Mouse (Mus musculus) CH12F3 (cell line): ENCODE measurements around the gene Huwe1.

Experiments used
- in situ Hi-C: fragments of 300-500 bp; cut with MboI; formaldehyde crosslinking; loops from 2 replicates; pipeline ENCODE4 v1.14.3; 2020; ENCODE audit warnings: low sequenced_read_pairs

The Huwe1 gene

DNA sequence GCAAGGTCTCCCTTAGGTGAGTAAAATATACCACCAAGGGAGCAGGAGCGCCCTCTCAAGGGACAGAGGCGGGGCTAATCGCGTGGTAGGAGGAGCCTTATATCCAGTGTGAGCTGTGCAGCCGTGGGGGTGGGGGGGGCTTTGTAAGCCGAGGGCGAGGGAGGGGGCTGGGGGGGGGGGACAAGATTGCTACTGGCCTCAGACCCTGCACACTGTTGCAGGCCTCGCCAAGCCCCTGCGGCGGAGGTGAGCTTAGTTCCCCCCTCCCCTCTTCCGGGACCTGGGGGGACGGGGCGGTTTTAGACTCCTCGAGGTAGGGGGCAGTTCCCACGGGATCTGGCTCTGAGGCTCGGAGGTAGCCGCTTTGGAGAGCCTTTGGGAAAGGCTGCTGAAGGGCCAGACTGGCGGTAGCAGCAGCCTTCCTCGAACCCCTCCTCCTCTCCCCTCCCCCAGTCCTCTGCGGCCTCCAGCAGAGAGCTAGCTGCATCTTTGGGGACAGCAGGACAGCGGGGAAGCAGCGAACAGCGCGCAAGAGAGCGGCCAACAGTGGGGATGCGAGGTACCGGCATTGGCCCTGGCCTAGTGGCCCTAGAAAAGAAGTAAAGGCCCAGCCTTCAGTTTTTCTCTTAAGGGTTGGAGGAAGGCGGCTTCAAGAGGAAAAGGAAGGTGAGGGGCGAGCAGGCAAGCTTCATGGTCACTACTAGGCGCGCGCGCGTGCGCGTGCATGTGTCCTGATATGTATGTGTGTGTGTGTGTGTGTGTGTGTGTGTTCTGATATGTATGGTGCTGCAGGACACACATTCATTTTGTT, at the start of gene Huwe1:
Huwe1 (plus strand) TSS at position 107 of the 811 bp plus-strand sequence.
- in situ Hi-C loops: no loop called here

DNA sequence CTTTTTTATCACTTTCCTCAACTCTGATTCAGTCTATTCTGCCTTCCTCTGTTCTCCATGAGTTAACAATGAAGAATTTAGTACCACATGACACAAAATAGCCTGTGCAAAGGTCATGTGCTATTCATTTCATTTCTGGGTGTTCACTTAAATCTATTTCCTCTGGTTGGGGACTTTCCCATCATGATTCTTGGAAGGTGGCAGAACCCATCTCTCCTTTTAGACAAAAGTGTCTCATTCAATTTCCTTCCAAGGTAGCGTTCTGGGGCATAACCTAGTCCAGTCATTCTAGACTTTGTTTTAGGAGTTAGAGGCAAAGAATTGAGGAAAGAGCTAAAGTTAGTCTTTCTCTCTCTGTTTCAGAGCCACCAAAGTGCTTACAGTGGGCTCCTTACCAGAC, 20.3 kb upstream of the Huwe1 start:
- in situ Hi-C loops: no loop called here

DNA sequence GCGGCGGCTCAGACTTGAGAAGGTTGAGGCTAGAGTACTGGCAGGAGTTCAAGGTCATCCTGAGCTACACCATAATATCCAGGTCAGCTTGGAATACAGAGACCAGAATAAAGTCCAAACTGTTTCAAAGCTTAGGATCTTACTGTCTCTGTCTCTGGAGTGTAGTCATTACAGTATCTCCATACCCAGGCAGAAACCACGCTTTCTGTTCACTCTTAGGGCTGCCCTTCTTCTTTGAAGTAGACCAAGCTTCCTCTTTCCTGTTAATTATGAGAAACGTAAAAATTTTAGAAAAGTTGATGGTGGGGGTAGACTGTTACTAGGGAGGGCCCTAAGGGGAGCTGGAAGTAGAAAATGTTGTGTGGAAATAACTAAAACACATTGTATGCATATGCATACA, 17.7 kb upstream of the Huwe1 start:
- in situ Hi-C loops: no loop called here

DNA sequence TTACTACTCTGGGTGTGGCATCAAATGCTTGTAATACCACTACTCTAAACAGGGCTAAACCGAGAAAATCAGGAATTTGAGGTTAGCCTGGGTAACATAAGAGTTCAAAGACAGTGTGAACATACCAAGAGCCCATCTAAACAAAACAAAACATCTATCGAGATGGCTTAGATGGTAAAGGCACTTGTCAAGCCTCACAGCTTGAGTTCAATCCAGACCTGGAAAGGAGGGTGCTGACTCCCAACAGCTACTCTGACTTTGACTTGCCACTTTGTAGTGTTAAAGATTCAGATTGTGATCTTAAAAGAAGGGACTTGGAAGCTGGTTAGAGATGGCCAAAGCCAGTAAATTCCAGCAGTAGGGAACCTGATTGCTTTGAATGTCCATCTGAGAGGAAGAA, 7.8 kb upstream of the Huwe1 start:
- in situ Hi-C loops: no loop called here

DNA sequence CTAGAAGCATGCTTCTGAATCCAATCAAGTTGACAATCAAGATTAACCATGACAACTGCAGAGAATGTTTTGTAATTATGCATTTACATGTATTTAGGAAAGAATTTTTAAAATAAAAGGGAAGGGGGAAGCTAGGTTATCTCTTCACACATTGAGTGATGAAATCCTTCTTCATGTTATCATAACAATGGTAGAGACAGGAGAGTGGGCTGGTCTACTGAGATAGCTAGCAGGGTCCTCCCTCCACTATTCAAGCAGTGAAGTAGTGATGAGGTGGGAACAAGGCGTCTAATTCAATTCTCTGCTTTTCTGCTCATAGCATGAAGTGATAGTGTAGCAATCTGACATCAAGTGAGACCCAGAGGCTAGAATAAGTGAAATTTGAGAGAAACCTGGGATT, 2.6 kb upstream of the Huwe1 start:
- in situ Hi-C loops: no loop called here

DNA sequence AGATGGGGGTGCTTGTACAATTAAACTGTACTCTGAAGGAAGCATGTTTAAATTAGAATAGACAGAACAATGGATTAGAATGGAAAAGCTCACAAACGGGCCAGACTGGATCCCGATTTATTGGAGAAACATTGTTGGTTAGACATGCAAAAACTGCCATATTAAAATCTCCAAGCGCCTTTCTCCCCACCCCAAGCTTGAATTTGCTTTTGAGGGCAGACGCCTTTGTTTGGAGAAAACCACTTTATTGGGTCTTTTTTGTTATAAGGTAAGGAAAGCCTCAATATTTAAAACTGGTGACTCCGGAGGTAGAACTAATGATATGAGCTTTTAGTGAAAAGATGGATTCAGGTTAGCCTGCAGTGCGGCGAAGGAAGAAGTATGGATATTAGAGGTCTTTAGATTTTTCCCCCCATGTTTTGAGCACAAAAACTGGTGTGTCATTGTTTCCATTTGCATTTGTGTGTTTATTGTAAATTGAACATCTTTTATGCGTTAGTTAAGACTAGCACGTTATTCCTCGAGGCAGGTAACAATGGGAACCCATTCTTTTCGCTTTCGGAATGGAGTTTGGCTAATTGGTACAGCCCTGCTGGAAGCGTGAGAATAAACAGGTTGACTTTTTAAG, 1.8 kb downstream of the Huwe1 start:
- in situ Hi-C loops: no loop called here

DNA sequence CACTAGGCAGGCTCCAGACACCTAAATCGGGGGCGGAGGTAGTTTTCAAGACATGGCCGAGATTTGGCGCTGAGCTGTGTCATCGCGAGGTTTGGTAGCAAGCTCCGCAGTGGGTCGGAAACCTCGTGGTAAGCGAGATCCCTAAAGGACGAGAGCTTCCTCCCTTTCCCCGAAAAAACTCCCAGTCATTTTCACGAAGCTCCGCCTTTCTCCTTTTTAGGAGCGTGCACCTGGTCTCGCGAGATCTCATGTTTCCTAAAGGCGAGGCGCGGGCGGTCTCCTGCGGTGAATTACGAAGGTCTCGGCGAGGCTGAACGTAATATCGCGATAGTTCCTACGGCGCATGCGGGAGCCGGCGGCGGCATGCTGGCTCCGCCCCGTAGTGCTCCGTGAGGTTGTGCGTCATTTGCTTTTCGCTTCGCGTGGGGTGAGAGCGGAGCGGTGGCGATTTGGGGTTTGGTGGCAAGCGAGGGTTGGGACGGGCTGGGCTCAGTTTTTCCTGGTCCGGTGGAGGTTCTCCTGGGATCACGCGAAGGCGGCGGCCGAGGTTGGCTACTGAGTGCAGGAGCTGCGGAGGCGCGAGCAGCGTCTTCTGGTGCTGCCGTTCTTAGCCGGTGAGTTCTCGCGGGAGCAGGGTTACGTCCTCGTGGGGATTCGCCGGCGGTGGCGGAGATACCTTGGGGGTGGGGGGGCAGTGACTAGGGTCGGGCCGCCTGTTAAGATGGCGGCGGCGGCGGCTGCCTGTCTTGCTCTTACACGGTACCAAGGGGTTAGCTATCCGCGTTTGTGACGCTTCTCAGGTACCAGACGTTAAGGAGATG, 2.6 kb downstream of the Huwe1 start:
- in situ Hi-C loops: no loop called here

DNA sequence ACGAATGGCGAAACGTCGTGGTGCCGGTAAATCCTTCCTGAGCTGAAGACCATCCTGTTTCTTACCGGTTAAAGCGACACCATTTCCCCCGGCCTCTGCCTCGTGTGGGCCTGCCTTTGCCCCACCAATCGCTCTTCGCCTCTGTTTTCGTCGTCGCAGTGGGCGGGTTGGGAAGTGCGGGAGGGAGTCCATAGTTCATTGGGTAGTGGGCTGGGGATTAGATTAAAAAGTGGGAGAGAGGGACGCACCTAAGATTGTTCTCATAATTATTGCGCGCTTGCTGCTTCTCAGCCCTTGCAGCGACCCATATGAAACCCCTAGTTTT, 3.1 kb downstream of the Huwe1 start:
- in situ Hi-C loops: no loop called here

DNA sequence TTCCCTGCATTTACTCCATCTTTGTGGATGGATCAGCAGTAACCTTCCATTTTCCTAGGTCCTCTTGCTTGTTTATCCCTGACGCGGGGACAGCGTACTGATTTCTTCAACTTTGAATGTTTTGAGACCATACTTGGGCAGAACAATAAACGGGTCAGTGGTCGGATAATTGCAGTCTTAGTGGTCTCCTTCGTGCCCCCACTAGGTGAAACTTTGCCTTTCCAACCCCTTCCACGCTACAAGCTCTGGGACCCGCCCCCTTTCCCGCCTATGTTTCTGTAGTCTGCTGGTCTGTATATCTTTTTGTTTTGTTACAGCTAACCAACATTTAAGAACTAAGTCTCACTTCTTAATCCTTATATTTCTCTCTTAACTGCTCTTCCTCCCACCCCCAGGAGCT, 3.8 kb downstream of the Huwe1 start:
- in situ Hi-C loops: no loop called here

DNA sequence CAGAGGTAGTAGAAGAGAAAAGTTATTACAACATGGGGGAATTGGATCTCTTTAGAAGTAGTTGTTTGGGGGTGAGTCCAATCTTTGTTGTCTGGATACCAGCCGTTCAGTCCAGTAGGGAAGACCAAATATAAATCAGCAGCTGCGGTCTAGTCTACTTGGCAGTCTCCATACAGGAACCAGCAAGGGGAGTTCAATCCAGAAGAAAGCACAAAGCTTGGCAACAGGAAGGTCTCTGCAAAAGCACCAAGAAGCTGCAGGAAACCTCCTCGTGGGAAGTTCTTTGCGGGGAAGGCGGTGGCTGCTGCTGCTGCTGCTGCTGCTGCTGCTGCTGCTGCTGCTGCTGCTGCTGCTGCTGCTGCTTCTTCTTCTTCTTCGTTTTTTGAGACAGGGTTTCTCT, 10.9 kb downstream of the Huwe1 start:
- in situ Hi-C loops: no loop called here

DNA sequence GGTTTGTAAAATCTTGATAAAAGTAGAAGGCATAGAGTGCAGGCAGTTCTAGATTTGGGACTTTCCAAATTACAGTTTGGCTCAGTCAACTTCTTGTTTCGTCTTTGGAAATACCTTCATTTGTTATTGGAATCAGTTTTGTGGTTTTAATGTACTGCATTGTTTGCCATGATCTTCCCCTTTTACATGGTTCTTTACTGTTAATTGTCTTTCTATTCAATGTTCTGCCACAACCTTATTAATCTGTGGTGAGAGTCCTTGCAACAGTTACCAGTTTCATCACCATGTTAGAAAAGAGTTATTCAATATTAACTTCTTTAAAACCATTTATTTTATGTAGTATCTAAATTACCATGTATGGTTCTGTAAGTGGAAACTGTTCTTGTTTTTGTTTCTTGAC, 13.0 kb downstream of the Huwe1 start:
- in situ Hi-C loops: no loop called here

DNA sequence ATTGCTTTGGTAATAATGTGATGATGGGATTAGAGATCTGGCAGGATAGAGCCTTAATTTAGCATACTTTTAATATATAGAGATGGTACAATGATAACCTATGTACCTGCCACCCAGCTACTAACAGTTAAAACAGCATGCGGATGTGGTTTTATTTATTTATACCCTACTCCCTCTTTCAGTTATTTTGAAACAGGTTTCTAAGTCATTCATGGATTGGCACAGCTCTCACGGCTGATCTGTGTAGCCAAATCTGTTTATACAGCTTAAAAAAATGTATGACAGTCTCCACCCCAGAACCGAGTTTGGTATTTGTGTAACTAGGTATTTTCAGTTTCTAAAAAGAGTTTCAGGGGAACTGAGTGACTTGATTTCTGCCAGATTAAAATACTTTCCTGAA, 17.1 kb downstream of the Huwe1 start:
- in situ Hi-C loops: no loop called here

DNA sequence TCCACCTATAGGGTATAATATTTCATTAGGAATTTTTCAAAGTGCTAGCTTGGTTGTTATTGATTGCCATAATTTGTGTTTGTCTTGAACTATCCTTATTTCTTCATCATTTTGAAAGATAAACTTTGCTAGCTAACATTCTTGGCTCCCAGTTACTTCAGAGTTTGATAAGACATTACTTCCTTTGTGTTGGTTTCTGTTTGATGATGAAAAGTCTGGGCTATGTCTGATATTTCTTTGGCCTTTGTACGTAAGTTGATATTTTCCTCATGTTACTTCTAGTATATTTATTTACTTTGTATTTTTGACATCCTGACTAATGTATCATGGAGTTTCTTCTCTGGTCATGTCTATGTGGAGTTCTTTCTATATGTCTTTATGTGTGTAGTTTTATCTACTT, 28.4 kb downstream of the Huwe1 start:
- in situ Hi-C loops: no loop called here

DNA sequence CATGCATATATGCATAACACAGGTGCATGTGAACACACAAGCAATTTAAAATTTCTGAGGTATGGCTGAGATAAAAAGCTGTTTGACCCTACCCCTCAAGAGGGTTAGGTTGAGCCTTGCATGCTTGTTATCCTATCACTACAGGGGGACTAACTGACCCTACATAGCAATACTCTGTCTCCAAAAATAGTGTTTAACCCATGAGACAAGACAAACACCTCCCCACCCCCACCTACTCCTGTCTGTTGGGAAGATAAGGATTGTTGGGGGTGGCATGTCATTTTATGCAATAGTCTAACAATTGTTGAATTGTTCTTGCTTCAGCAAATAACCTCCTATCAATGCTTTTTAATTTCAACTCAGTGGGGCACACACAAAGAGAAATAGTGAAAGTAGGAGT, 30.7 kb downstream of the Huwe1 start:
- in situ Hi-C loops: no loop called here

DNA sequence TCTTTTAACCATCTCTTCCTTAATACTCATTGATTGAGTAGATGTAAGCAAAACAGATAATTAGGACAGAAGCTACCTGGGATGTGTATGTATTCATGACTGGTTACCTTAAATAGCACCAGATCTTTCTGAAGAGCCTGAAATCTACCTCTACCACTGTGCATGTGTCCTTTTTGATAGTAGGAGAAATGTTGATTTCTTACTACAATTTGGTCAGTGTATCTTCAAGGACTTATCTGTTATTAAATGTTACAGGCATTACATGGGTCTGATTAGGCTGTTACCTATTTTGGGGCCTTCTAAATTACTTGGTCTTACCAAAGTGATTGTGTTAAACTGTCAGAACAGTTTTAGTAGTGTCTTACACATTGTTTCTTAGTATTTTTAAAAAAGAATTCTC, 32.4 kb downstream of the Huwe1 start:
- in situ Hi-C loops: no loop called here

DNA sequence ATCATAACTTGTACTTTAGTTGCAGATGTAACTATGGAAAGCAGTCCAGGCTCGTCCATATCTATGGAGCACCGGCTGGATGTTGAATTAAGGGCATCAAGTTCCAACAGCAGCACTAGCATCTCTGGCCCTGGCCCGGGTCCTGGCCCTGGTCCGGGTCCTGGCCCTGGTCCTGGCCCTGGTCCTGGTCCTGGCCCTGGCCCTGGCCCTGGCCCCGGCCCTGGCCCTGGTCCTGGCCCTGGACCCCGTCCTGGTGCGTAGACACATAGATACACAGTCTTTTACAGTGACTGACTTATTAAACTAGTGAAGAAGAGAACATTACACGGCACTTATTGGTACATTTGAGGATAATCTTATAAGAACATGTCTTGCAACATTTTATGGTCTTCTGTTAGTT, 58.8 kb downstream of the Huwe1 start:
- in situ Hi-C loops: no loop called here

DNA sequence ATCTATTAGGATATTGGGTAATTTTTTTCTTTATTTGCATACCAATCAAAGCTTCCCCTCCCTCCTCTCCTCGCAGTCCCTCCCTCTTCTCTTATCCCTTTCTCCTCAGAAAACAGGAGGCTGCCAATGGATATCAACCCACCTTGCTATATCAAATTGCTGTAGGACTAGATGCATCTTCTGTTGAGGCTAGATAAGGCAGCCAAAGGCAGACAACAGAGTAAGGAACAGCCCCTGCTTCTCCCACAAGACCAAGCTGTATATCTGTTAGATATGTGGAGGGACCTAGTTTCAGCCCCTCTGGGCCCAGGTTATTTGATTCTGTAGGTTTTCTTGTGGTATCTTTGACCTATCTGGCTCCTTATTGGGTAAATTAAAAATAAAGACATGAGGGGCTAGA, 110.1 kb downstream of the Huwe1 start:
- in situ Hi-C loops: loop anchor here (10.0 kb wide), 1 partner anchor 46 kb away; no protein-coding TSS in a partner anchor

DNA sequence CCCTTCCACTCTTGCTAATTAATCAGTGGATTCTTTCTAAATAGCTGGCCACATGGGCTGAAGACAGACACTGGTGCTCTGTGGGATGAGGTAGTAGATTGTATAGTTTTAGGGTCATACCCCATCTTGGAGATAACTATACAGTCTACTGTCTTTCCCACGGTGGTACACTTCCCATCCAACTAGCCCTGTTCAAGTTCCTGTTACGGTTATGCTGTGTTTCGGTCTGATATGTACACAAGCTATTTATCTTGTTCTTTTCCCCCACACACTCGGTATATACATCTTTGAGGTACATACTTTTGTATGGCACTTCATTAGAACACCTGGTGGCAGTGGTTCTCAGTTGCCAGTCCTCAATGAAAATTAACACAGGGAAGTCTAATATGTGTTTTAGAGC, 111.7 kb downstream of the Huwe1 start:
- in situ Hi-C loops: loop anchor here (10.0 kb wide), 1 partner anchor 47 kb away; no protein-coding TSS in a partner anchor

DNA sequence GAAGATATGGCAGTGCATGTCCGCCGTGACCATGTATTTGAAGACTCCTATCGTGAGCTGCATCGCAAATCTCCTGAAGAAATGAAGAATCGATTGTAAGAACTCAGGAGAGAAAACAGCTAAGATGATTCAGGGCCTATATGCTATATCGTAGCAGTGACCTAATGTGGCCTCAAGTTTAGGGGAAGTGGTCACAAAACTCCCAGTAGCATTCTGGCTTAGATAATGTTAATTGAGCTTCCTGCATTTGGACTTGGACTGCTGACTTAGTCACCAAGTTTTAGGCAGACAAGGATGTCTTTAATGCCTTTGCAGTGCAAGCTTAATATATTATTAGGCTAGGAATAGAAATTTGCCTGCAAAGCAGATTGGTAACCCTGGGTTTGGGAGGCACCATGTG, 128.8 kb downstream of the Huwe1 start:
- in situ Hi-C loops: no loop called here

DNA sequence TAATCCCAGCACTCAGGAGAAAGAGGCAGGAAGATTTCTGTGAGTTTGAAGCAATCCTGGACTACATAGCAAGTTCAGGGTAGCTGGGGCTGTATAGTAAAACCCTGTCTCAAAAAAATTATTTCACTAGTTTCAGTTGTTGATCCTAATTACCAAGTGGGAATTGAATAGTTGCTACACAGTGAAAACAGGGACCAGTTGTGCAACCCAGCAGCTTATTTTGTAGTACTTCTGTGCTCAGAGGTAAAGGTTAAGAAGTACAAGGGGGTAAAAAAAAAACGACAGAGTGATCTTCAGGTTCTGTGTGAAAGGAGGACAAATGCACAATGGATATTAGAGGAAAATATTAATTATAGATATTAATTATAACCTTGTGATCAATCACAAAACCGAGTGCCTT, 138.2 kb downstream of the Huwe1 start:
- in situ Hi-C loops: loop anchor here (10.0 kb wide), 1 partner anchor 216 kb away; no protein-coding TSS in a partner anchor

DNA sequence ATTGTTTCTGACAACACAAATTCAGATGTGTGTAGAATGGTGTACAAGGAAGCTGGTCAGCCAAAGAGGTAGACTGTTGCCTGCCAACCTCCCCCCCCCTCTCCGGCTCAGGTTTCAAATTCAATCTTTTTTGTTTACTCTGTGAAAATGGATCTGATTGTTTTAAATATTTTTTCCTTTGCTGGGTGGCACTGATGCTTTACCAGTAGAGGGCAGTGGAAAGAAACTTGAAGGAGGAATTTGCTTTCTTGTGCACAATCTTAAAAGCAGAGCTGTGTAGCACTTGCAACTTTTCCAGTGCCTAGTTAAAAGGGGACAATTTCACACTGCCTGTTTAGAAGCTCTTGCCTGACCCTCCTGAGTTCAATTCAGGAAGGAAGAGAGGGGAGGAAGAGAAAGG, 146.4 kb downstream of the Huwe1 start:
- in situ Hi-C loops: no loop called here

DNA sequence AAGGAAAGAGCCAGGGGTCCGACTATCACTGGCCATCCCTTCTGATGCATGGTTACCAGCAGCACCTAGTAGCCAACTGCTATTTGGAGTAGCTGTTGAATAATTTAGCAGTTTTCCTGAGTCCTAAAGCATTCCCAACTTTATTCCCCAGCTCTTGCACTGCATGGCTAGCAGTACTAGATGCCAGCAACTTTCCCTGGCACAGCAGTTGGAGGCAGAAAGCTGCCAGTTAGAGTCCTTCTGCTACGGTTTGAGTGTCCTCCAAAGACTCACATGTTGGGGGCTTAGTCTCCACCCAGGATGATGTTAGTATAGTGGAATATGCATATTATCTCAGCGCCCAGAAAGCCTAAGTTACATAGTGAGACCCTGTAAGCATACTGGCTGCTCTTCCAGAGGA, 147.2 kb downstream of the Huwe1 start:
- in situ Hi-C loops: no loop called here
